Mouse (Mus musculus) liver, adult (tissue): ENCODE measurements around the gene Ctdspl.
A peak's percentile ranks its signal among the peaks of the same experiment; 100 is the strongest.

Source experiments
- GATA4 ChIP-seq: IDR thresholded peaks from 2 replicates; pipeline ENCODE4 v1.6.1; 2014; ENCODE audit warnings: mild to moderate bottlenecking, low read length; ENCODE audit not compliant: insufficient replicate concordance

Ctdspl gene

GRCm38 (mm10) chr9:118930611-118931010 is 4.4 kb downstream of the Ctdspl start:
- TF ChIP-seq GATA4: no peak

DNA sequence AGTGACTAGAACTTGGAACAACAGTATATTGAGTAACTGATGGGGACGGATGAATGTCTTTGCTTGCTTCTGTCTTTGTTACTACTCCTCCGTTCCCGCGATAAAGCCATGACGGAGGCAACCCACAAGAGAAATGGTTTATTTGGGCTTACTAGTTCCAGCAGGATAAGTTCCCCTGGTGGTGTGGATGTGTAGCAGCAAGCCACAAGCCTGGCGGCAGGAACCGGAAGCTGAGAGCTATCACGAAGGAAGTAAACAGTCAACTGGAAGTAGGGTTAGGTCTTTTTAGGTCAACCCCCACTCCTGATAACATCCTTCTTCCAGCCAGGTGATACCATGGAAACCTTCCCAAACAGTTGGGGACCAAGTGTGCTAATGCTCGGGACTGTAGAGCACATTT is 7.5 kb downstream of the Ctdspl start:
- TF ChIP-seq GATA4: peak; percentile 77

DNA sequence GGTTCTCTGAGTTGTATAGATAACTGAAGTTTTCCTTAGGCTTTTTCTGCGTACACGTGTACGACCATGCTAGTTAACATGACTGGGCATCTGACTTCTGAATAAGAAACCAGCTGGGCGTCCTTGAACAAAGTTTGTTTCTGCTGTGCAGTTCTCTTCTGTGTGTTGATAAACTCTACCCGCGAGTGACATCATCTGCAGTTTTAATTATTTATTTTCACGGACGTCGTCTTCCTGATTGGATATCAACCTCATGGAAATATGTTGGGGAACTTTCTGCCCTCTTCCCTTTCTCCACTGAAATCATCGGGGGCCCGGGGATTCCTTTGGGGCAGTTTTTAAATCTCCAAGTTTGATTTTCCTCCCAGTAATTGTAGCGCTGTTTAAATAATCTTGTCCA is 8.1 kb downstream of the Ctdspl start:
- TF ChIP-seq GATA4: no peak

DNA sequence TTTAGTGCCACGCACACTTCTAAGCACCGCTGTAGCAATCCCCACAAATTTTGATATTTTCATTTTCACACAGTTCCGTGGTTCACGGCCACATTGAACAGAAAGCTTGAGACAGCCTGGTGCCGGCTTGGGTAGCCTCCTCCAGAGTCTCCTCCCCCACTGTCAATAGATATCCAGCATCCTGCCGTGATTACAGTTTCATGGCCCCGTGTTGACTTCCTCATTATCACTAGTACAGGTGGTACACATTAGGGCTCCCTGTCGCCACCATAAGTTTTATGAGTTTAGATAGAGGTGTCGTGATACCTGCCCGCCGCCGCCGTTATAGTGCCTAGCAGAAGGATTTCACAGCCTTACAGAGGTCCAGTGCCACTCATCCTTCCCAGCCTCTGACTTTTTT is 8.8 kb downstream of the Ctdspl start:
- TF ChIP-seq GATA4: peak; percentile 49; the same call in 1 of the 2 replicates

- no peak for TF ChIP-seq GATA4
These were observed 9.8 kb downstream of the Ctdspl start for GRCm38 (mm10) chr9:118936071-118936470.

- no peak for TF ChIP-seq GATA4
These were observed 11.3 kb downstream of the Ctdspl start for GRCm38 (mm10) chr9:118937515-118937914.

GRCm38 (mm10) chr9:118939410-118939809 is 13.2 kb downstream of the Ctdspl start:
- no peak for TF ChIP-seq GATA4

- no peak for TF ChIP-seq GATA4
These were observed 13.6 kb downstream of the Ctdspl start for GRCm38 (mm10) chr9:118939831-118940230.

DNA sequence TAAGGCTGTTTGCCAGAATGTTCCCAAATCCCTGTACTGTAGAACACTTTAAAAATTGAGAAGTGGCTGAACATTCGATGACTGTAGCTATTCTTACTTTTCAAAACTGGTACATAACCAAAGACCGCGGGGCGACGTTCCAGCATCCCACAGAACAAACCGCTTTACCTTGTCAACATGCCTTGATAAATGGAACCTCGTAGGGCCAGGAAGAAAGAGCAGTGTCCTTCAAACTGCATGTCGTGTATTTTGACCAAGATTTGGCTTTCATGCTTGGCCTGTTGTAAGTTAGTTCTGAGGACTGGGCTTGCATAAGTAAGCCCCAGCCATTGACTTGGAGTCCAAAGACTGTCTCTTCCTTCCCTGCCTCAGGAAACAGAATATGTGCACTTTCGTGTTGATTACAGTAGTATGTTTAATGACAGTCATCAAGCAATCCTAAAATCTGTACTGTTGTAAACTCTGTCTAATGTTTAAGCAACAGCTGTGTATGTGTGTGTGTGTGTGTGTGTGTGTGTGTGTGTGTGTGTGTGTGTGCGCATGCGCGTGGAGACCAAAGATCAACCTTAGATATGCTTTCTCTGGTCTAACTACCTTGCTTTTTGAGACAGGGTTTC is 14.4 kb downstream of the Ctdspl start:
- TF ChIP-seq GATA4: no peak

GRCm38 (mm10) chr9:118942030-118942429 is 15.8 kb downstream of the Ctdspl start:
- no peak for TF ChIP-seq GATA4

- no peak for TF ChIP-seq GATA4
These were observed 17.7 kb downstream of the Ctdspl start for GRCm38 (mm10) chr9:118943941-118944340.

- TF ChIP-seq GATA4: peak; percentile 76; the same call in 1 of the 2 replicates
These were observed 18.1 kb downstream of the Ctdspl start for GRCm38 (mm10) chr9:118944388-118944787.

DNA sequence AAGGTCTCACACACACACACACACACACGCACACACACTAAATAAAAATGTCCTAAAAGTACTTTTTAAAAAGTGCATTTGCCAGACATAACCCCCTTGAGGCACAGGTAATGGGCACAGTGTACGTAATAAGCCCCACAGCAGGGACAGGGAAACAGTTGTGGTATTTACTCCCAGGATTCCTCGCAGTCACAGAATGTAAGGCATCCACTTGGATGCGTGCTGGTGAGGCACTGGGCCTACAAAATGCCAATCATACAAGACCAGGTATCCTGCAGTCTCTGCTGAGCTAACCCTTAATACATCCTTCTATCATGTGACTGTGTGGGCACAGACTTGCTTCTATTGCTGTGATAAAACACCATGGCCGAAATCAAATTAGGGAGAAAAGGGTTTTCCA is 22.2 kb downstream of the Ctdspl start:
- TF ChIP-seq GATA4: no peak

DNA sequence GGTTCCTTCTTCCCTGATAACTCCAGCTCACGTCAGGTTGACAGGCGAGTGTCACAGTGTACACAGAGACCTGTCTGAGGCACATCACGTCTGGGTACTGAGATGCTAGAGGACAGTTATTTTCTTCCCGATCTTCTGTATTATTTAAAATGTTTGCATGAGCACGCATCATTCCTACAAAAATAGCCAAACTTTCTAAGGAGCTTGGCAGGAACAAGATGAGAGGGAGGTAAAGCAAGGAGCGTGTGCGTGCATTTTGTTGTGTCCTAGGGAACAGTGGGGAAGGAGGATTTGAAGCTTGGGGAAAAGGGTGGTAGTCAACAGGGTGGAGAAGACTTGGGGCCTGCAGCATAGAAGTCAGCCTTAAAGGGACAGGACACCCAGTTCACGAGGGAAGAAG is 22.9 kb downstream of the Ctdspl start:
- no peak for TF ChIP-seq GATA4

DNA sequence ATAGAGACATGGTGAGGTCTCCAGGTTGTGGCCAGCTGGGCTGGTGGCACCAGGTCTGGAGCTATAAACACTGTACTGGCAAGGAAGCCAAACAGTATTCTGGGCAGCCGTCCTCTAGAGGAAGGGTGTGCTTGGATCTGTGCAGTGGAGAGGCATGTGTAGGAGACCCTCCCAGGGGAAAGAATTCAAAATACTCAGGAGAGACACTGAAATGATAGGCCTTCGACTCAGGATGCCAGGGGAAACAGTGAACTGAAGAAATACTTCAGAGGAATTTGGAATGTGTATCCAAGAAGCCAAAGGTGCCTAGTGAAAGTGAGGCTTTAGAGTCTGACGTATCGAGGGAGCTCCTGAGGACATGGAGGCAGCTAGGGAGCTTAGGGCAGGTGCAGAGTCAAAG is 23.4 kb downstream of the Ctdspl start:
- no peak for TF ChIP-seq GATA4

- no peak for TF ChIP-seq GATA4
These were observed 23.8 kb downstream of the Ctdspl start for GRCm38 (mm10) chr9:118950061-118950460.

- TF ChIP-seq GATA4: no peak
These were observed 24.5 kb downstream of the Ctdspl start for GRCm38 (mm10) chr9:118950751-118951150.
